Mouse (Mus musculus) thymus, postnatal 36 days (tissue): ENCODE data around the gene Ube2h.
"Not testable (repeated sequence)": the region's sequence is repeated elsewhere in the genome, so short reads cannot be mapped to it uniquely, and the experiment has no call there.

Experiments used
- DNase-seq, 2 experiments: peaks; one replicate each; pipeline ENCODE4 v3.0.0; 2022; ENCODE audit warnings: mixed read lengths in 2 of 2

Ube2h gene

DNA sequence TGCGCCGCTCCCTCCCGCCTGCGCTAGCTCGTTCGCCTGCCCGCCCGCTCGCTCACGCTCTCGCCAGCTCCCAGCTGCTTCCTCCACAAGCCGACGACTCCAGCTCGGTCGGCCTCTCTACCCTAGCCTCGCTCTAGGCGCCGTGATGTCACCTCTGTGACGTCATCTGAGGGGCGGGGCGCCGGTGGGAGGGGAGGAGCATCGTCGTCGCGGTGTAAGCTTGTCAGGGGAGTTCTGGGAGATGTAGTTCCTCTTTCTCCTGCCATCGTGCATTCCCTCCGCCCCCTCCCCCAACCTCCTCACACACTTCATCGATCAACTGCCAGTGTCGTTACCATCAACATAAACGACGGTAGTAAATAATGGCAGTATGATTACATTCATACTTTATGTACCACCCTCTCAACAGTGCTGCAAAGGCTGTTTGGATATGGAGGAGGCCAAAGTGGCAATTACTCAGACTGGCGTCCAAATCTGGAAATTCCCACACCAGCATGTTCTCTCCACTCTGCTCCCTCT lies at the start of gene Ube2h:
Gene Ube2h (minus strand): TSS at position 141 of the 519 bp plus-strand sequence.
- peak; percentile 100 for DNase-seq

DNA sequence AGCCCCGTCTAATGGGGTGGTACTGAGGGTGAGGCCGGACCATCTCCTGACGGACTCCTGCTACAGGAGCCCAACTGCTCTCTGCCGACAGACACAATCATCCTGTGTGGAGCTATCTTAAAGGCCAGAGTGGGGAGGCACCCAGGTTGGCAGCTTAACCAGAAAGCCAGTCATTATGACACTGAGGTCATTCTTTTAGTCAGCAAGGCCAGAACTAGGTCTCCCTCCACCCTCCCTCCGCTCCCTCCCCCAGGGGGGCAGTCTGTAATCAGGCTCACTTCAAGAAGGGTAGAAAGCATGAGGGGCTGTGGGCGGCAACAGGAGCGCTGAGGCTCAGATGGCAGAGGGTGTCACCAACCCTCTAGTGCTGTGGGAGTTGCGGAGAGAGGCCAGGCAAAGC lies 49.3 kb upstream of the Ube2h start:
- no peak for DNase-seq

DNA sequence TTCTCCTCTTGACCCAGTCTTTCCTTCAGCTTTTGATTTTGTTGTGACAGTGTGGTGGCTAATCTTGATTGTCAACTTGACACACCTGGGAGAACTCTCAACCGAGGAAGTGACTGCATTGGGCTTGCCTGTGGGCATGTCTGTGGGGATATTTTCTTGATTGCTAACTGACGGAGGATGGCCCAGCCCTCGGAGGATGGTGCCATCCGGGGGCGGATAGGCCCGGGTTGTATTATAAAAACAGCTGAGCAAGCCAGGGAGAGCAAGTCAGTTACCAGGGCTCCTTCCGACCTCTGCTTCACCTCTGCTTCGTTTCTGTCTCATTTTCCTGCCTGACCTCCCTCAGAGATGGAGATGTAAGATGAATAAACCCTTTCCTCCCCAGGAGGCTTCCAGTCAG lies 48.4 kb upstream of the Ube2h start:
- peak in 1 of 2 experiments; percentile 9 for DNase-seq

DNA sequence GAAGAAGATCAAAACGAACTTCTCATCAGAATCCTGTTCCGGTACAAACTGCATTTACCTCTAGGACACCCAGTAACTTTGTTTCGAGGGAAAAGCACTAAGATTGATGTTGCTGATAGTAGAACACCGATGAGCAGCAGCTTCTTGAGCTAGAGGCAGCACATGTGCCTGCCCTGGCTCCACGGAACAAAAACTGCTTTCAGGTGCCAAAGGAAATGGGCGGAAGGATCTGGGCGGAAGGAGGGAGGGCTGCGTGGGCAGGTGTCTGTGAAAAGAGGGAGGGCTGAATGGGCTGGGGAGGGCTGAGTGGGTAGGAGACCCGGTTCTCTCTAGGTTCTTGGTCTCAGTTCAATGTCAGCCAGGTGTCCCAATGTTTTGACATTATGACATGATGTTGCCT lies 47.0 kb upstream of the Ube2h start:
- peak; percentile 77 to 85 for DNase-seq

DNA sequence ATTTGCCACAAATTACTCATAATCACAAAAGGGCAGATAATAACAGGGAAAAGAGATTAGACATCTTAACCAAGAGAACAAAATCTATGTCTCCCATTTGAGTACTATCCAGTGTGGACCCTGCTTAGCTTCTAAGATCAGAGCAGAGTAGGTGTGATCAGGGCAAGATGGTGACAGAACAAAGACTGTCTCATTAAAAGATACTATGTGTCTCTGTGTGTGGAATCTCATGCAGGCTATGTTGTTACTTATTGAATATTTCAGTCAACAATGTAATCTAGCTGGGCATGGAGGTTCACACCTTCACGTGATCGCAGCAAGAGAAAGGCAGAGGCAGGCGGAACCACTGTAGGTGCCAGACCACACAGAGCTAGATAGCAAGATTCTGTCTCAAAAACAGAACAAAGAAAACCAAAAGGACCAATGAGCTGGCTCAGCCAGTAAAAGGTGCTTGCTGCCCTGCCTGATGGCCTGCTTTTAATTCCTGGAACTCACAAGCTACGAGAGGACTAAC lies 43.0 kb upstream of the Ube2h start:
- DNase-seq: no peak

DNA sequence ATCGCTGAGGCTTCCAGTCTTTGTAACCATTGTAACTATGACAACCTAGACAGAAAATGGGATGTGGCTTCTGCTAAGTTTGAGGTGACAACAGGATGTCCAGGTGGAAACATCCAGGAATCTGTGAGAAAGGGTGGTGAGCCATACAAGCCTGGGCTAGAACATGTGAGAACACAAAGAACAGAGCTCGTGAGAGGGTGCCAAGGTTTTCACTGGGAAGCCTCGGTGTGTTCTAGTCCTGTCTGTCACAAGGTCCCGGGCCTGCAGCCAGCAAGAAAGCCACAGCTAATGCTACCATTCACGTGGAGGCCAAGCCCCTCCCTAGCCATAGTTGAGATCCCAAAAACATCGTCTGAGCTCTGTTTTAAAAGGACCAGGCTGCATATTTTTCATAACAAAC lies 42.4 kb upstream of the Ube2h start:
- no peak for DNase-seq

DNA sequence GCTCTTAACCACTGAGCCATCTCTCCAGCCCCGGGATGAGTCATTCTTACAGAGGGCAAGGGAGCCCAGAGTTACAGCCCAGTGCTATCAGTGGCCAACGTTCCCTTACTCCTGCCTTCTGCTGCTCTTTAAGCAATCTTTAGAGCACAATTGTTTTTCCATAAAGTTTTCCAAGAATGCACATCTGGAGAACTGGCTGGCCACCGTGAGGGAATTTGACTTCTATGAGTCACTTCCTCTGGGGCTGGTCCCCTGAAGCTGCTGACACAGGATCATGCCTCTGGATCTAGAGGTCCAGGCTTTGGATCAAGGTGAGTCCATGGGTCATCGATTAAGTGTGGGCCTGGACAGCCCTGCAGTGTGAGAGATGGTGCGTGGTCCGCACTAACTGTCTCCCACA lies 39.7 kb upstream of the Ube2h start:
- no peak for DNase-seq

DNA sequence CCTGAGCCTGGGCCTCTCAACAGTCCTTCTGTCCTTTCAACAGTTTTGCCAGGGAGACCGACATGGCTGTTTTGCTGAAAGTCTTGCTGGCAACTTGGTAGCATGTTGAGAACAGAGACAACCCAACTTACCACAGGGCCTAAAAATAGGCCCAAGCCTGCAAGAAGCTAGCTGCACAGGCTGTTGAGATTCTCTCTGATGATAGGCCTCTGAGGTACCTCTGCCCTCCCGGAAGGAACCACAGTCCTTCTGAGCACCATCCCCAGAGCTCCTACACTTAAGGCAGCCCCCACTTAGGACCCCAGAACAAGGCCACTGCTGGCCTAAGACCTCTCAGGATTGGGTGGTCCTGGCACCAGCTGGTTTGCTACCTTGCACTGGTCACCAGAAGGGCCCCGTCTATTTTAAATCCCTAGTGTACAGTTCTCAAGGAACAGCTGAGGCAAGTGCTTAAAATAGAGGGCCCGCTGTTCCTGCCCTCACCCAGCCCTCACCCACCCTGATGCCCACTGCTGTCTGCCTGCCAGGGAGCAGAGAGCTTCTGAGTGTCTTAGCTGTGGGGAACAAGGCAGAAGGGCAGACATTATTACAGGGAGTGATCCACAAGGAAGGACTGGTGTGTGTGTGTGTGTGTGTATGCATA lies 36.0 kb upstream of the Ube2h start:
- peak; percentile 53 to 61 for DNase-seq

DNA sequence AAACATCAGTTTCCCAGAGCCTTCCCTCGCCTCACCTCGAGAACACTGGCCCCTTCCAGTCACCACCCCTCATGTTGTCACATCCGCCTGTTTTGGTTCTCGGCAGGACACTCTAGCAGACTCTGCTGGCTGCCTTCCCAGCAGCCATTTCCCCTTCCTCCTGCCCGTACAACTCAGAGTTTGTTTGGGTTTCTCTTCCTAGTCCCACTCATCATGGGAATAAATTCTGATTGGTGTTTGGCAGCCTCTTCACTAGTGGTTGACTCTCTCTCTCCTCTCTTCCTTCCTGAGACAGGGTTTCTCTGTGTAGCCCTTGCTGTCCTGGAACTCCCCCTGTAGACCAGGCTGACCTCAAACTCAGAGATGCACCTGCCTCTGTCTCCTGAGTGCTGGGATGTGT lies 32.6 kb upstream of the Ube2h start:
- DNase-seq: peak; percentile 51 to 62

DNA sequence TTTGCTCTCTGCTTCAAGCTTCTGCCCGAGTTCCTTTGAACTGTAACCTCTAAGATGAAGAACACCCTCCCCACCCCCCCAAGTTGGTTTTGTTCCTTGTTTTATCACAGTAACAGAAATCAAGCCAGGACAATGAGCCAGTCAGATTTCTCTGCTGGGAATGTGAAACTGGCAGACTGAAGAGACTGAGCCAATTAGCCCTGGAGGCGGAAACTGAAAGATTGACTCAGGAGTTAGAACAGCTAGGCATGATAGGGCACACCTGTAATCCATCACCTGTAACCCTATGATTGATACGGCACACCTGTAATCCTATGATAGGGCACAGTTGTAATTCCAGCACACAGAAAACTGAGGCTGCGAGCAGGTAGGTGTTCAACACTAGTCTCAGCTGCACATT lies 27.9 kb upstream of the Ube2h start:
- DNase-seq: no peak

DNA sequence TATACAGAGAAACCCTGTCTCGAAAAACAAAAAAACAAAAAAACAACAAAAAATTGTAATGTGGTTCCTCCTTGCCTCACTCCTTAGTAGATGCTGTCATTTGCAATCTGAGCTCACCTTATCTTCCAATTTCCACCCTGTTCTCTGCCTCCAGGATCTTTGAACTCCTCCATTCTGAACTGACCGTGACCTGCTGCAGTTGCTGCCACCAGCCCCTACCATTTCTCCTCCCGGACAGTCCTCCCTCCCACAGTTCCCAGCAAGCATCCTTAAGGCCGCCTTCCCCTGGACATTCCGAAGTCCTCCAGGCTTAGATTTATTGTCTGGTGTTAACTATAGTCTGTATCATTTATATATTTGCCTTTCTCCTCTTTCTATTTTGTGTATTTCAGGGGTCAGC lies 26.4 kb upstream of the Ube2h start:
- DNase-seq: no peak

DNA sequence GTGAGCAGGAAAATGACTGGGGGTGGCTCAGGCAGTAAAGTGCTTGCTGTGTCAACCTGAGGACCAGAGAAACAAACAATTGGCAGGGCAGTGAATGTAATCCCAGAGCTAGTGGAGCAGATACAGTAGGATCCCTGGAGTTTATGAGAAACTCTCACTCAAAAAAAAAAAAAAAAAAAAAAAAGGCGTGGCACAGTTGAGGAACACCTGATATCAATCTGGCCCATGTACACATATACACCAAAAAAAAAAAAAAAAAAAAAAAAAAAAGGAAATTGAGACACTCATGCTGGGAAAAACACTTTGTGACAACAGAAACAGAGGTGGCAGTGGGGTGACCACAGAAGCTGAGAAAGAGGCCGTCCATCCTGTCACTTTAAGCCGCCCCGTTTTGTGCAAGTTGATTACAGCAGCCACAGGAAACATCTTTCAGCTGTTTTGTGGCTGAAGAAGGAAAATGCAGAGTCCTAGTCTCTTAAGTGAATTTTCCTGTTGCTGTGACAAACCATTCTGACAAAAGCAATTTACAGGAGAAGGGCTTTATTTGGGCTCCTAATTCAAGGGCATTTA lies 21.7 kb upstream of the Ube2h start:
- DNase-seq: peak in 1 of 2 experiments; percentile 21

DNA sequence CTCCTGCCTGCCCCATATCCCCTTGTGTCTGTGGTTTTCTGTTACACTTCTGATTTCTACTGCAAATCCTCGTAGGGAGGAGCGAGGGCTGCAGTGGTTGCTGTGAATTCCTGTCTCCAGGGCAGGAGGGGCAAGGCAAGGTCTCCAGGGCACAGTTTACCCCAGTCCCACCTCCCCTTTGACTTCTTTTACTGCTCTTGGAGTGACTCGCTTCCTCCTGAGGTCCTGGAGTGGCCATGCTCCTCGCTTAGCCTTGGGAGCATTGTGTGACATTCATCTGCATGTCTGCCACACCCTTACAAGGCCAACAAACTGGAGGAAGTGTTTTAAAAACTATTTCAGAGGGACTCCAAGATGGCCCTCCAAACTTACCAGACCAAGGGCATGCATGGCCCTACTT lies 16.7 kb upstream of the Ube2h start:
- no peak for DNase-seq

DNA sequence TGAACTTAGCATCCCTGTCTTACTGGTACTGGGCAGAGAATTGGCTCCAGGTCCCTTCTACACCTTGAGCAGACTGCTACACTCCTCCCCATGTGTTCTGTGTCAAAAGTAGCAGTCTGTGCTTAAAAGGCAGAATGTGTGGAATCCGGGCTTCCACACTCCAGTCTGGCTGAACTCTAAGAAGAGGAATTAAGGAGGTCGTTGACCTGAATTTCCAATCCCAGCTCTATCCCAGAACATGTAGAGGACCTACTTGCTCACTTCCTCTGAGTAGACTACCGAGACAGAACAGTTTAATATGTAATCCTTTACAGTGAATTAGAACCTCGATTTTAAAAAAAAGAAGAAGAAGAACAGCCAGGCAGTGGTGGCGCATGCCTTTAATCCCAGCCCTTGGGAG lies 14.9 kb upstream of the Ube2h start:
- DNase-seq: no peak

DNA sequence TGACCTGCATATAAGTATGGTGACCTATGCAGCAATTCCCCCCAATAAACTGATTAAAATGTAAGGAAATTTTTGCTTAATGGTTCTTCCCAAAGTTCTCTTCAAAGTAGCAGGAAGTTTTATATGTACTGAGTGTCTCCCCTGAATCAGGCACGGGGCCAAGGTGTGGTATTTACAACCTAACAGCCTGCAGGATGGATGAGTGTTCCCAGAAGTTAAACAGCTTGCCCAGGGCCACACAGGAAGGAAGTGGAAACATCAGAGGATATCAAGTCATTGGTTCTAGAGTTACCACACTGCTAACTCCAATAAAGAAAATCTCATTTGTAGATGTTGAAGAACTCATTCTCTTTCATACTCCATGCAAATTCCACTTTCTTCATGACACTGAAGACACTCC lies 7.7 kb upstream of the Ube2h start:
- no peak for DNase-seq

DNA sequence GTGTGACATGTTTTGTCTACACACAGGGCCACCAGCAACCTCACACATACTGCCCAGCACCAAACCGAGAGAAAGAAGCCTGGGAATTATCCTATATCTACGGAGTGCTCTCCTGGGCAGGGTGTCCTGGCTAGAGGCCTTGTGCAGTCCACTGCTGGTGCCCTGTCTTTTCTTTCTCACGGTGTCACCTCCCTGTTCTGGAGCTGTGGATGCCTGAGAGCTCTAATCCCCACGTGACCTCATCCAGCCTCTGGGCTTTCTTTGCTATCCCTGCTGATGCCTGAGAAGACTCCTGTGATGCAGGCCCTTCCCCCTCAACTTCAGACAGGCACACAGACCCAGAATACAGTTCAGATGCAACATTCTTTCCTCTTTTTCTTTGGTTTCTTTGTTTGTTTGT lies 4.4 kb upstream of the Ube2h start:
- DNase-seq: no peak

DNA sequence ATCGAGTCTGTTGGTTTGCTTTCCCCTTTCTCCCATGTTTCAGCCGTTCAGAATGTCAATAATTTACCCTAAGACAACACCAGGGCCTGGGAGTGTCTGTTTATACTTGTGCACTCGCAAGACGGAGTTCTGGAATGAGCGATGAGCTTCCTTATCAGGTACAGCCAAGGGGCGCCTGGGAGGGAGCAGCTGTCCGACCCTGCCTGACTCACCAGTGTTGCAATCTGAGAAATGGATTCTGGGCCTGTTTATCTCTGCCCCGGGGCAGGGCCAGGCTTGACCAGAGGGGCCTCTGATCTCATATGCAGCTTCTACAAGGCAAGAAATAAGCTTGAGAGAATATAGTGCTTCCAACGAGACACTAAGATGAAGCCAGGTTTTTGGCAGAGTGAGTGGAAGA lies 3.4 kb upstream of the Ube2h start:
- DNase-seq: no peak

DNA sequence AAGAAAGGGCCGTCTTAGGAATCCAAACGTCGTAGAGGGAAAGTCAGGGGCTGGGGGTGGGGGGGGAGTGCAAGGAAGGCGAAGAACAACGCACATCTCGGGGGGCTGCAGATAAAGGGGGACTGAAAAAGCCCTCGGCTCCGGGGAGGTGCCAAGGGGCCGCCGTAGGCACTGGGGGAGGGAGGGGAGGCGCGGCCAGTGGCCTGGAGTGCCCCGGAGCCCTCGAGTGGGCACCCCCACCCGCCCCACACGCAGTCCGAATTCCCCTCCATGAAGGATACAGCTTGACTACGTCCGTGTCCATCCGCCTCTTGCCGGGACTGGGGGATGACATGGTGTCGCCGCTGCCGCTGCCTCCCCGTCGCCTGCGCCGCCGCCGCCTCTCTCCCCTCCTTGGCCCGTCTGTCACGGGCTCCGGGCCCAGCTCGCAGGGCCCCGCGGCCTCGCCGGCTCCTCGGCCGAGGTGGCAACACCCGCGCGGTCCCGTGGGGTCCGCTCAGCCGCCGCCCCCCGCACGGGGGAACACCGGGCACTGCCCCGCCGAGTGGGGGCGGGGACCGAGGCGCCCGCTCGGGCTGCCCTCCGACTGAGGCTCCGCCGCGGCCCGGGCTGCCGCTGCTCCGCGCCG lies 454 bp downstream of the Ube2h start:
- DNase-seq: not testable (repeated sequence)

DNA sequence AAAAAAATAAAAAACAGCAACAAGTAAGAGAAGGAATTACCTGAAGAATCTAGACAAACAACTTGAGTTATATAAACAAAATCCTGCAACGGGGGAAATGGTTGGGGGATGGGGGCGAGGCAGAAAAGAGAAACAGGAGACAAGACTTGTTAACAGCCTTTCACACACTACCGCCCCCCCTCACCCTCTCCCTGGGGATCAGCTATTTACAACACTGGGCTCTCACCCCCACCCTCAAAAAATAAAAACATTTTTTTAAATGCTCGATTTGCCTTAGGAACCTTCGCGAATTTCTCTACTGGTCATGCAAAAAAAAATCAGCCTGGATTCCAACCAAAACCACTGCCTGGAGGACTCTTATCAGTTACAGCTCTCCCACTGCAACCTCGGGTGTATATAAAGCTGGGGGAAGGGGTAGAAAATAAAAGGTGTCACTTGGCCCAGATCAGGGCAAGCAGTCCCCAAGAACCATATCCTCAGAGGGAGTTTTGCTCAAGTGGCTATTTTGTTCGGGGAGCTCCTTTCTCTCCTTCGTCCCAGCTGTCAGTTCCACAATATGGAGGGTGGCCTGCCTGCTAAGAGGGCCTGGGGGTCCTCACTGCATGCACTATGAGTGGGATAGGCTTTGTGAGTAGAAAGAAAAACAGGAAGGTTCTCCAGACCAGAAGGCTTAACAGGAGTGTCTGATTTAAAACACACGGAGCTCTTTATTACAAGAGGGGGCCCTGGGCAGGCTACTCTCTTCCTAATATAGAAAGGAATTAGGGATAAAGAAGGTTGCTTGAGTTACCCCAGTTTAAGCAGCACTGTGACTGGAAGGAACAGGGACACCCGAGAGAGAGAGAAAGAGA lies 1.3 kb downstream of the Ube2h start:
- peak; percentile 61 to 70 for DNase-seq

DNA sequence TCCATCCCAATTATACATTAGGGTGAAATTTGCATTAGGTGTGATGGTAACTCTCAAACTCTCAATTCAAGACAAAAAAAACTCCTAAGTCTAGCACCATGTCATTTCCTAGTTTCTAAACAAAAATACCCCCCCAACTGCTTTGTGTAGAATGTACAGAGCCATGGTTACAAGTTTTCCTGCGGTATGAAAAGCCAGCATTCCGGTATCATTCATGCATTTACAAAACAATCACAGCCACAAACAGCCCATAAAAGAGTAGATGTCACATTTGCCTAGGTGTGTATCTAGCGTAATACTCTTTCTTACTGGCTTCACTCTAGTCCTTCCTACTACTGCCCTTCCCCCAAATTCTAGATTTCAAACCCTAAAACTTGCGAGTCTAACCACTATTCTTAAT lies 2.2 kb downstream of the Ube2h start:
- no peak for DNase-seq

DNA sequence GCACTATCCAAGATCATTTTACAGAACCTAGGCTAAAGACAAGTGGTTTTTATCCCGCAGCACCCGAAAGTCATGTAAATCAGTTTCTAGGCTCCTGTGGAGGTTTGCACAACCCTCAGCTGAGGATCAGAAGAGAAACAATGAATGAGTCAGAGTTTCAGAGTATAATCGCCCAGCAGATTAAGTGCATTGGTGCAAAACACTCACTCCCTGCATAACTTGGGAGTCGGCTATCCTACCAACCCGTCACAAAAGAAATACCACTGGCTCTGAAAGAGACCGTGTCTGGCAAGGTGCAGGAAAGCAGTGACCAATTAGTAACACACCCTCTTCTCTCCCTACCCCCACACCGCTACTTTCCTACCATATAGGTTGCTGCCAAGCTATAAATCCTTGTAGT lies 3.4 kb downstream of the Ube2h start:
- DNase-seq: no peak

DNA sequence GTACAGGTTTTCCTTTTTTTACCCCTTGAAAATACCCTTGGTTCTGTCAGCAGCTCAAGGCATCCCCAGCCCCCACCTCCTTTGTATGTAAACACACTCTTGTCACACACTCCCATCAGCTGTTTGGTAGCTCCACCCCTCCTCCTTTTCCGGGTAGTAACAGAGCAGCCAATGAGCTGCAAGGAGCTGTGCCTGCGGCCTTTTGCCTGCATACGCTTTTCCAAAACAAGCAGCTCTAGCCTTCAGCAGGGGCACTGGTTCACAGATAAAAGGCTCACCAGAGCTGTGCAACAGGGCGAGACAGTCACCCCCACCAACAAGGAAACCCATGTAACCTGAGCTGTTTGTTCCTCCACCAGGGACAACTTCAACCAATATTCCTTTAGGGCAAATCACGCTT lies 4.0 kb downstream of the Ube2h start:
- DNase-seq: peak; percentile 80 to 91

DNA sequence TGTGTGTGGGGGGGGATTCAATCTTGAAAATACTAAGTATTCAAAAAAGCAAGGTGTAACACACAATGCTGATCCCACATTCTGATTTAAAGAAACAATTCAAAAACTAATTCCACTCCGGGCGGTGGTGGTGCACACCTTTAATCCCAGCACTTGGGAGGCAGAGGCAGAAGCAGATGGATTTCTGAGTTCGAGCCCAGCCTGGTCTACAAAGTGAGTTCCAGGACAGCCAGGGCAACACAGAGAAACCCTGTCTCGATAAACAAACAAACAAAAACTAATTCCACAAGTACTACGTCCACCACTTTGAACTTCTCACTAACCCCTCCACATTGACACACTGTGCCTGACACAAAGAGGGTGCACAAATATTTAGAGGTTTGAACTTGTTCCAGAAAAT lies 4.7 kb downstream of the Ube2h start:
- no peak for DNase-seq
